Mouse (Mus musculus): Measurements from ENCODE around the gene Lrrc1. TPM values are rescaled to one million over a fixed set of nuclear protein-coding genes. Genes with fewer than 3 reads are reported as not detected.

Lrrc1 gene
- total and polyA plus RNA-seq, 3 experiments, result 5.3 to 12.1 TPM; not detected in 1

DNA sequence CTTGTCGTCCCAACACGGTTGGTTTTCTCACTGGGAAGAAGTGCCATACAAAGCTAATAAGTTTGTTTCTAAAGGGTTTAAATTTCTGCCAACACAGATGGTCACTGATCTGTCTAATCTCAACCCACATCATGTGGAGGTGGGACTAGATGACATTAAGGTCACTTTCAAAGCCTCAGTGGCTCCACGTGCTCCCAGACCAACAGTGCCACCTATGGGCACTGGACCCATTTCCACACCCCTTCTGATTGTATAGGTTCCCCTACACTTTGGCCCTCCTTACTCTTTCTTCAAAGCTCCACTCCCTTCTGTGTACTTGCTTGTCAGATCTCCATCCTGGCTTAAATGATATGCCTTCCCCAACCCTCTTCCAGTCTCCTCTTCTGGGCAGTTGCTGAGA is 35.2 kb upstream of the Lrrc1 start:
- H3K27me3 ChIP-seq (ENCODE audit: control insufficient read depth in 1 of 2, insufficient read depth in 2 of 2, low read length in 2 of 2), result peaks cover 3 to 4% of the 10 kb centered on the region in 2 experiments; a peak in 3 of 4 replicates
- H3K4me1 ChIP-seq (ENCODE audit: control insufficient read depth in 1 of 2, insufficient read depth in 2 of 2, low read length in 2 of 2), result no peaks in the 10 kb centered on the region
- H3K36me3 ChIP-seq (ENCODE audit: control insufficient read depth in 1 of 2, insufficient read depth in 2 of 2, low read length in 2 of 2), result no peaks in the 10 kb centered on the region
- no peak overlapping the region for H3K9ac ChIP-seq (ENCODE audit: control insufficient read depth, low read depth, low read length, poor library complexity, severe bottlenecking)
- H3K4me3 ChIP-seq (ENCODE audit: control insufficient read depth in 1 of 2, insufficient read depth in 1 of 2, low read depth in 2 of 2, low read length in 2 of 2), result no peak overlapping the region
- no peaks in the 10 kb centered on the region for H3K79me2 ChIP-seq (ENCODE audit: control insufficient read depth, insufficient read depth, low read length, poor library complexity)
- H3K27ac ChIP-seq (ENCODE audit: control insufficient read depth, low read depth, low read length), result no peak overlapping the region
- no peaks in the 10 kb centered on the region for H3K9me3 ChIP-seq (replicated peaks; ENCODE audit: insufficient read depth, low read length)
- DNase-seq (ENCODE audit: low read depth, low spot score), result no peak
- TF ChIP-seq NRF1 (IDR thresholded peaks at IDR 0.05; ENCODE audit: insufficient read depth, low read depth, low read length, poor library complexity, severe bottlenecking) (no peak), SMC3 (IDR thresholded peaks at IDR 0.05; ENCODE audit: low read depth, low read length) (peak; percentile 42), CTCF (IDR thresholded peaks at IDR 0.05 in 2 of 3, conservative IDR thresholded peaks at IDR 0.05 in 1 of 3; ENCODE audit: control insufficient read depth in 1 of 3, insufficient read depth in 1 of 3, low read depth in 2 of 3, low read length in 3 of 3, poor library complexity in 1 of 3, severe bottlenecking in 1 of 3) (peak; percentile 38 to 52 (median 48); a peak in 5 of 6 replicates), MXI1 (IDR thresholded peaks at IDR 0.05; ENCODE audit: low read depth, low read length) (no peak), USF2 (IDR thresholded peaks at IDR 0.05; ENCODE audit: borderline replicate concordance in 1 of 2, insufficient read depth in 1 of 2, low read depth in 1 of 2, low read length in 2 of 2) (no peak), POLR2A (IDR thresholded peaks at IDR 0.05; ENCODE audit: control insufficient read depth in 1 of 2, insufficient read depth in 1 of 2, low read depth in 1 of 2, low read length in 2 of 2, poor library complexity in 1 of 2) (no peak), ETS1 (IDR thresholded peaks at IDR 0.05; ENCODE audit: low read depth, low read length) (no peak), GABPA (IDR thresholded peaks at IDR 0.05; ENCODE audit: low read depth, low read length) (no peak), RAD21 (IDR thresholded peaks at IDR 0.05; ENCODE audit: low read depth, low read length) (peak; percentile 55), GATA1 (IDR thresholded peaks at IDR 0.05; ENCODE audit: low read depth, low read length) (no peak), ZC3H11A (IDR thresholded peaks at IDR 0.05; ENCODE audit: low read depth, low read length) (peak; percentile 40; the same call in 1 of the 2 replicates)

DNA sequence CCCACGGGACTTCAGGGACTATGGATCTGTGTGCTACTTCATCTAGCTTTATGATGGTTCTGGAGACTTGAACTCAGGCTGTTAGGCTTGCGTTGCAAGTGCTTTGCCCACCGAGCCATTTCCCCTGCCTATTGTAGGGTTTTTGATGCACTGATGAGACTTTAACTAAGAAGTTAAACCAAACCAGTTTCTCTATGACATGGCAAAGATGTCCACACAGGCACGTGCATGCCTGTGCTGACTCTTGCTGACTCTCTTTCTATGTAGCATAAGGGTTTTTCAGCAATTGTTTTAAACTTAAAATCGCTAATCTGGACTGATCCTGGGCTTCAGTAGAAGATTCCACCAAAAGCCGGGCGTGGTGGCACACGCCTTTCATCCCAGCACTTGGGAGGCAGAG is 33.3 kb upstream of the Lrrc1 start:
- Histone ChIP-seq H3K9ac (ENCODE audit: control insufficient read depth, low read depth, low read length, poor library complexity, severe bottlenecking) (no peak overlapping the region), H3K79me2 (ENCODE audit: control insufficient read depth, insufficient read depth, low read length, poor library complexity) (no peaks in the 10 kb centered on the region), H3K9me3 (replicated peaks; ENCODE audit: insufficient read depth, low read length) (no peaks in the 10 kb centered on the region), H3K36me3 (ENCODE audit: control insufficient read depth in 1 of 2, insufficient read depth in 2 of 2, low read length in 2 of 2) (no peaks in the 10 kb centered on the region), H3K27me3 (ENCODE audit: control insufficient read depth in 1 of 2, insufficient read depth in 2 of 2, low read length in 2 of 2) (peaks cover 3% of the 10 kb centered on the region in 2 experiments; a peak in 3 of 4 replicates), H3K4me3 (ENCODE audit: control insufficient read depth in 1 of 2, insufficient read depth in 1 of 2, low read depth in 2 of 2, low read length in 2 of 2) (no peak overlapping the region), H3K4me1 (ENCODE audit: control insufficient read depth in 1 of 2, insufficient read depth in 2 of 2, low read length in 2 of 2) (no peaks in the 10 kb centered on the region), H3K27ac (ENCODE audit: control insufficient read depth, low read depth, low read length) (no peak overlapping the region)
- no peak for DNase-seq (ENCODE audit: low read depth, low spot score)
- no peak for TF ChIP-seq MAX (IDR thresholded peaks at IDR 0.05; ENCODE audit: low read length)
- TF ChIP-seq GATA1 (IDR thresholded peaks at IDR 0.05; ENCODE audit: low read depth, low read length), result no peak
- TF ChIP-seq HCFC1 (IDR thresholded peaks at IDR 0.05; ENCODE audit: low read depth, low read length), result no peak
- no peak for TF ChIP-seq ZKSCAN1 (IDR thresholded peaks at IDR 0.05; ENCODE audit: low read depth, low read length)
- TF ChIP-seq NRF1 (IDR thresholded peaks at IDR 0.05; ENCODE audit: insufficient read depth, low read depth, low read length, poor library complexity, severe bottlenecking), result no peak
- TF ChIP-seq ZNF384 (IDR thresholded peaks at IDR 0.05; ENCODE audit: low read depth, low read length), result no peak
- TF ChIP-seq GABPA (IDR thresholded peaks at IDR 0.05; ENCODE audit: low read depth, low read length), result no peak

Measured in MEL (cell line).